Mouse (Mus musculus): ENCODE measurements at regions not wholly inside any gene's neighbourhood (a gene's known extent, or its start where the extent isn't known, plus 50 kb on each side); places are given as distances from the start of the nearest gene placed in this dataset.

GRCm38 (mm10) chr10:118795061-118795407 lies 75.0 kb downstream of the Dyrk2 start:
- no peak overlapping the region for H3K4me3 ChIP-seq (ENCODE audit: low read depth, low read length)
- TF ChIP-seq CTCF (IDR thresholded peaks at IDR 0.05; ENCODE audit: extremely low read depth, insufficient read length, insufficient replicate concordance, low read depth, low read length) (no peak), POLR2A (IDR thresholded peaks at IDR 0.05; ENCODE audit: low read depth, low read length) (no peak)
- H3K27me3 ChIP-seq (ENCODE audit: control insufficient read depth, insufficient read depth, low read length): no peaks in the 10 kb centered on the region
- no peak overlapping the region for H3K27ac ChIP-seq (ENCODE audit: insufficient read depth, low read depth, low read length)
- H3K4me1 ChIP-seq (ENCODE audit: control insufficient read depth, insufficient read depth, insufficient read length, low read length): no peaks in the 10 kb centered on the region; the same call in 1 of the 2 replicates
- WGBS: 88% methylated on average over 3 of the region's 3 CpGs
- H3K36me3 ChIP-seq (ENCODE audit: control insufficient read depth, insufficient read depth, low read length): no peaks in the 10 kb centered on the region

GRCm38 (mm10) chr10:118796512-118796911 lies 73.5 kb downstream of the Dyrk2 start:
- Histone ChIP-seq H3K36me3 (ENCODE audit: control insufficient read depth, insufficient read depth, low read length) (no peaks in the 10 kb centered on the region), H3K4me1 (ENCODE audit: control insufficient read depth, insufficient read depth, insufficient read length, low read length) (no peaks in the 10 kb centered on the region; the same call in 1 of the 2 replicates), H3K27me3 (ENCODE audit: control insufficient read depth, insufficient read depth, low read length) (no peaks in the 10 kb centered on the region), H3K27ac (ENCODE audit: insufficient read depth, low read depth, low read length) (peak overlapping the region; percentile 57; the same call in 1 of the 2 replicates), H3K4me3 (ENCODE audit: low read depth, low read length) (no peak overlapping the region)
- no peak for TF ChIP-seq POLR2A (IDR thresholded peaks at IDR 0.05; ENCODE audit: low read depth, low read length)
- TF ChIP-seq CTCF (IDR thresholded peaks at IDR 0.05; ENCODE audit: extremely low read depth, insufficient read length, insufficient replicate concordance, low read depth, low read length): no peak
- 75% methylated on average over 7 of the region's 7 CpGs for WGBS

- no peaks in the 10 kb centered on the region; the same call in 1 of the 2 replicates for H3K4me1 ChIP-seq (ENCODE audit: control insufficient read depth, insufficient read depth, insufficient read length, low read length)
- WGBS: 47% methylated on average over 5 of the region's 5 CpGs
- H3K4me3 ChIP-seq (ENCODE audit: low read depth, low read length): no peak overlapping the region
- no peaks in the 10 kb centered on the region for H3K36me3 ChIP-seq (ENCODE audit: control insufficient read depth, insufficient read depth, low read length)
- no peak for TF ChIP-seq CTCF (IDR thresholded peaks at IDR 0.05; ENCODE audit: extremely low read depth, insufficient read length, insufficient replicate concordance, low read depth, low read length)
- TF ChIP-seq POLR2A (IDR thresholded peaks at IDR 0.05; ENCODE audit: low read depth, low read length): no peak
- H3K27me3 ChIP-seq (ENCODE audit: control insufficient read depth, insufficient read depth, low read length): no peaks in the 10 kb centered on the region
- H3K27ac ChIP-seq (ENCODE audit: insufficient read depth, low read depth, low read length): no peak overlapping the region
Observed at GRCm38 (mm10) chr10:118797256-118797655, 72.8 kb downstream of the Dyrk2 start.

- Histone ChIP-seq H3K4me1 (ENCODE audit: control insufficient read depth, insufficient read depth, insufficient read length, low read length) (peaks cover 13% of the 10 kb centered on the region), H3K4me3 (ENCODE audit: low read depth, low read length) (no peak overlapping the region), H3K27ac (ENCODE audit: insufficient read depth, low read depth, low read length) (no peak overlapping the region), H3K36me3 (ENCODE audit: control insufficient read depth, insufficient read depth, low read length) (no peaks in the 10 kb centered on the region), H3K27me3 (ENCODE audit: control insufficient read depth, insufficient read depth, low read length) (no peaks in the 10 kb centered on the region)
- TF ChIP-seq POLR2A (IDR thresholded peaks at IDR 0.05; ENCODE audit: low read depth, low read length) (no peak), CTCF (IDR thresholded peaks at IDR 0.05; ENCODE audit: extremely low read depth, insufficient read length, insufficient replicate concordance, low read depth, low read length) (no peak)
- 83% methylated on average over 8 of the region's 8 CpGs for WGBS
Observed at GRCm38 (mm10) chr10:118799767-118800166, 70.2 kb downstream of the Dyrk2 start.

- Histone ChIP-seq H3K27me3 (ENCODE audit: control insufficient read depth, insufficient read depth, low read length) (no peaks in the 10 kb centered on the region), H3K4me1 (ENCODE audit: control insufficient read depth, insufficient read depth, insufficient read length, low read length) (peaks cover 21% of the 10 kb centered on the region), H3K27ac (ENCODE audit: insufficient read depth, low read depth, low read length) (peak overlapping the region; percentile 89), H3K4me3 (ENCODE audit: low read depth, low read length) (peak overlapping the region; percentile 65), H3K36me3 (ENCODE audit: control insufficient read depth, insufficient read depth, low read length) (no peaks in the 10 kb centered on the region)
- TF ChIP-seq CTCF (IDR thresholded peaks at IDR 0.05; ENCODE audit: extremely low read depth, insufficient read length, insufficient replicate concordance, low read depth, low read length) (no peak), POLR2A (IDR thresholded peaks at IDR 0.05; ENCODE audit: low read depth, low read length) (no peak)
- WGBS: 25% methylated on average over 20 of the region's 20 CpGs
Observed at GRCm38 (mm10) chr10:118803922-118804557, 66.0 kb downstream of the Dyrk2 start.

GRCm38 (mm10) chr10:118804574-118804973 lies 65.4 kb downstream of the Dyrk2 start:
- Histone ChIP-seq H3K4me3 (ENCODE audit: low read depth, low read length) (peak overlapping the region; percentile 65; the same call in 1 of the 2 replicates), H3K4me1 (ENCODE audit: control insufficient read depth, insufficient read depth, insufficient read length, low read length) (peaks cover 21% of the 10 kb centered on the region), H3K36me3 (ENCODE audit: control insufficient read depth, insufficient read depth, low read length) (no peaks in the 10 kb centered on the region), H3K27ac (ENCODE audit: insufficient read depth, low read depth, low read length) (peak overlapping the region; percentile 89), H3K27me3 (ENCODE audit: control insufficient read depth, insufficient read depth, low read length) (no peaks in the 10 kb centered on the region)
- TF ChIP-seq POLR2A (IDR thresholded peaks at IDR 0.05; ENCODE audit: low read depth, low read length): peak; percentile 16; the same call in 1 of the 2 replicates
- TF ChIP-seq CTCF (IDR thresholded peaks at IDR 0.05; ENCODE audit: extremely low read depth, insufficient read length, insufficient replicate concordance, low read depth, low read length): no peak
- 6% methylated on average over 5 of the region's 5 CpGs for WGBS
